Mouse (Mus musculus) G1E (cell line): ENCODE measurements at regions not wholly inside any gene's neighbourhood (a gene's known extent, or its start where the extent isn't known, plus 50 kb on each side); places are given as distances from the start of the nearest gene placed in this dataset.

Experiments
- CTCF ChIP-seq: IDR thresholded peaks from 2 replicates; pipeline ENCODE4 v1.5.1; 2012; ENCODE audit warnings: low read depth, low read length, inconsistent platforms, mixed read lengths
- TAL1 ChIP-seq: conservative IDR thresholded peaks from 2 replicates; pipeline ENCODE4 v1.6.1; 2012; ENCODE audit warnings: low read depth, low read length, inconsistent platforms, mixed read lengths

GRCm38 (mm10) chr5:91865365-91865764 is 97.5 kb downstream of the Rchy1 start:
- TF ChIP-seq CTCF (no peak), TAL1 (no peak)
